Mouse (Mus musculus) lung, postnatal 25 days (tissue): ENCODE measurements around the gene Gck.
A peak's percentile ranks its signal among the peaks of the same experiment; 100 is the strongest.

Source experiments
- DNase-seq: peaks from one replicate; pipeline ENCODE4 v3.0.0; 2022; ENCODE audit warnings: low spot score

Gene Gck

DNA sequence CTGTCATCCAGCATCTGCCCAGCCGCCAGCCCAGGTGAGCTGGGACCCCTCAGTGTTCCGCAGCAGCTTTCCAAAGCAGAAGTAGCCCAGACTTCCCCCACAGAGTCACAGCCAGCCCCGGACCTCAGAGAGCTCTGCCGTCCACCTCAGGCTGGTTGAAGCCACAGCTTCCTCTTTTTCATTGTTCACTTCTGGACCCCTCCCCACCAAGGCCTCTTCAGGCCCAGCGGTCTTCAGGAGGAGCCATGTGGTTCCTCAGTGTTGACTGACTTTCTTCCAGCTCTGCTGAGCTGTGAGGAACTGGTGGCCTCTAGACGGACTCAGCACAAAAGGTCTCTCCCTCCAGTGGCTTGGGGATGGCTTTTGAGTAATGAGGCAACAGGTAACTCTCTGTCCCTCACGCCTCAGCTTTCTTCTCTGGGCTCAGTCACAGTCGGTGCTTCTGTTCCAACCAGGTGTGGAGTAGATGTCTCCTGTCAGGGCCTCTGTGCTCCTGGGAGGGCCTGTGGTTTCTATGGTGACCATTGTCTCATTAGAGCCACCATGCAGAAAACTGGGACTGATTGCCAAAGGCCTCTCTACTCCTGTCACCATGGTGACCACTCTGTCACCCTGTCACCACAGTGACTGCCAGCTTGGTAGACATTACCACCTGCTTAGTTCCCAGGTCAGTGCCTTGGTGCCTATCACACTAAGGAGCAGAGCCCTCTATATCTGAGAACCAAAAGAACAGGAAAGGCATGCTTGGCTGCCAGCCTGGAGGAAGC, at the start of gene Gck:
TSS of gene Gck (minus strand) at position 496 of the 767 bp plus-strand sequence.
- DNase-seq, result no peak

DNA sequence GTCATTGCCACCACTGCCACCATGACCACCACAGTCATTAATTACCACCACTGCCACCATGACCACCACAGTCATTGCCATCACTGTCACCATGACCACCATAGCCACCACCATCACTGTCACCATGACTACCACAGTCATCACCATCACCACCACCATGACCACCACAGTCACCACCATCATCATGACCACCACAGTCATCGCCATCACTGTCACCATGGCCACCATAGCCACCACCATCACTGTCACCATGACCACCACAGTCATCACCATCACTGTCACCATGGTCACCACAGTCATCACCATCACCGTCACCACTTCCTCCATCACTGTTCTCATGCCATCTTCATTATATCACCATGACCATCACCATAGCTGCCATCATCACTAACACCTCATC, 48.6 kb upstream of the Gck start:
- DNase-seq, result no peak

DNA sequence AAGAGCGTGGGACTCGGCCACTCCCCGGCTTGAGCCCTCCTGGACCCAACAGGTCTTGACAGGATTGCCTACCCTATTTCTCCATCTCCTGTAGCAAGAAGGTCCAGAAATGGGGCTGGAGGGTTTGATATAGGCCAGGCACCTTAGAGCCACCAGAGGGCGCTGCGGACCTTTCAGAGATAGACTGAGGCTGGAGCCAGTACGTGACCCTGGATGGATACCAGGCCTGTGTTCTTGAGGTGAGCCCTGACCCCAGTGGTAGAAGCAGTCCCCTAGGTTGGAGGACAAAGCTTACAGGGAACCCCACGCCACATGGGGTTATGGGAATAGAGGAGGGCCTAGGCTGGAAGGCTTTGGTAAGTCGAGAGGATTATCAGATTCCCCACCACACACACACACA, 46.1 kb upstream of the Gck start:
- peak; percentile 84 for DNase-seq

DNA sequence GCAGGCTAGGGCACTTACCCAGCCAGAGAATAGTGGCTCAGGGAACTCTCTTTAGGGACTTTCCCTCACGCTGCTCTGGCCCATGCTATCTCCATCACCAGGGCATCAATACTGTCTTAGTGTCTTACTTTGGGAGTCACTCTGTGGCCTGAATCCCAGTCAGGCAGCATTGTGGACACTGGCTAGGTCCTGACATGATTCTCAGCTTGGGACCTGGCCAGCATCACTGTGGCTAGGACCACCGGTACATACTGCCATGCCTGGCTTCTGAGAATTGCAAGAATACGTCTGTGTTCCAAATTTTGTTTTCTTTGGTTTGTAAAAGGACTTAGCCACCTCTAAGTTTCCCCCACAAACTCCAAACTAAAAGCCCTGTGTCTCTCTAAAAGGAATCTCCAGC, 45.0 kb upstream of the Gck start:
- no peak for DNase-seq

DNA sequence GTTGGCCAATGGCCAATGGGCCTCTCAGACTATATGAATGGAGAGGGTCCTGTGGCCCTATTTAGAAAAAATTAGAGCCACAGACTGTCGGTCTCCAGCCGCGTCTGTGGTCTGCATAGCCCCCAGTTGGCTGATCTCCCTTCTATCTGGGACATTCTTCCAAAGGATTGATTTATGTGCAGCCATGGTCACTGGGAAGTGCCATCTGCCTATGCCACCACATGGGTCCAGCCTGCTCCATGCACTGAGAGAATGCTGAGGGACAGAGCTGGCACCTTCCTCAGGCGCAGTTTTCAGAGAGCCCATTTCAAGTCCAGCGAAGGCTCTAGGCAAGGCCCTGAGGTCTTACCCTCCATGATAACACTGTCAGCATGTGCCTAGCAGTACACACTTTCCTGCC, 44.3 kb upstream of the Gck start:
- DNase-seq, result no peak

DNA sequence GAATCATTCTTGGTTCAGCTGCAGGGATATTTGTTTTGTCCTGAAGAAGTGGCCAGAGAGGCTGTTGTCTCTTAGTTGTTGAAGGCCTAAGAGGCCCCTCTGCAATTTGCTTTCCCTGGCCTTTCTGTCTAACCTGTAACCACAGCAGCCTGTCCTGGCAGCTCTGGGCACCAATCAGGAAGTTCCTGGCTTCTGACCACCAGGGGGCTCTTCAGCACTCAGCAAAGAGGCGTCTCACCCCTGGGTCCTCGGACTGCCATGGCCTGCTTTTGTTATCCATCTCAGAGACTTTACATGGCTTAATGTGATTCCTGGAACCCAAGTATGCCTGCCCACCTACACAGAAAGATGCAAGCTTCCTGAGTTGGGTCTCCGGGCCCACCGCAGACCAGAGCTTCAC, 41.0 kb upstream of the Gck start:
- DNase-seq, result peak; percentile 29

DNA sequence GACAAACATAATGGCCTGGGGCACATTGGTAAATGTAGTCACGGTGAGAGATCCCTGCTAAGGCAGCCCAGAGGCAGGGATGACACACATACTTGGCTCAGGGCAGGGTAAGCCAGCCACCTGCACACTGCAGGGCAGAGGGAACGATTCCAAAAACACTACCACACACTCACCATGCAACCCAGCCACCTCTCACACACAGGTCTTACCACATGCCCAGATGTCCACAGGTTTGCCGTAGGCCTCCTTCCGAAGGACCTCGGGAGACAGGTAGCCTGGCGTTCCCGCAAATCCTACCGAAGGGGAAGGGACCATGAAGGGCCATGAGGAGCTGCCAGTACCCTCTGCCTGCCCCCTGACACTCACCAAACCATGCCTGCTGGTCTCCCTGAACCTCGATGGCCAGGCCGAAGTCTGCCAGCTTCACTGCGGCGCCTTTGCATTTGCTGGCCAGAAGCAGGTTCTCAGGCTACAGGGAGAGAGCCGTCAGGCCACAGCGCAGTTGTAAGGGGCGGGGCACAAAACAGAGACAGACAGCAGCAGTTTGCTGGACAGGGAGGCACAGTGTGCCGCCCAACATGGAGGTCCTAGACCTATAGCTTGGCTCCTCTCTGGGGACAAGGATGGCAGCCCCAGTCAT, 40.2 kb upstream of the Gck start:
- DNase-seq, result no peak

DNA sequence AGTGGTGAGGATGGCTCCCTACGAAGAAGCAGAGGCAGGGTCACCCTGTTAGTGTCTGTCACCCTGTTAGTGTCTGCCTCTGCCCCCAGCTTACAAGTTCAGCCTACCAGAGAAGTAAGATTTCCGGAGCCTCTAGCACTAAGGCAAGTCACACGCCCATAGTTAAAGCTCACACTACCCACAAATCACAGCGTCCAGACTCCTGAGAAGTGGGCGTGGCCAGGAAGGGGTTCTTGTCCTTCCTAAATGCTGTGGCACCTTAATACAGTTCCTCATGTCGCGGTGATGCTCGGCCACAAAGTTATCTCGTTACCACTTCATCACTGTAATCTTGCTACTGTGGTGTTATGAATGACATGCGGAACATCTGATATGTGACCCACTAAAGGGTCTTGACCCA, 38.2 kb upstream of the Gck start:
- no peak for DNase-seq

DNA sequence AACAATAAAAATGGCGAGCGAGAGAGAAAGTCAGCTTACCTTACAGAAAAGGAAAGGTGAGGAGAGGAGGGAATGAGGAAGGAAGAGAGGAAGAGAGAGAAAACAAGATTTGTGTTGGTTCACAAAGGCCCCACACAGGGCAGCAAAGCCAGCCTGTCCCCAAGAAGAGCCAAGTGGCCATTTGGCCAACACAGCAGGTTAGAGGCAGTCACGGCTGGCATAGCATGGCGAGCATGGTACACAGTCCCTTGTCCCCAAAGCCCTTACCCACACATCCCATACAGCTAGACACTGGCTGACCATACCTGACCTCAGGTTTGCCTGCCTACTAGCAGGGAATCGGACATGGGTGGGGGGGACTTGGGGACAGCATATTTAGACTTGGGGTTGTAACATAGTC, 33.7 kb upstream of the Gck start:
- DNase-seq, result no peak

DNA sequence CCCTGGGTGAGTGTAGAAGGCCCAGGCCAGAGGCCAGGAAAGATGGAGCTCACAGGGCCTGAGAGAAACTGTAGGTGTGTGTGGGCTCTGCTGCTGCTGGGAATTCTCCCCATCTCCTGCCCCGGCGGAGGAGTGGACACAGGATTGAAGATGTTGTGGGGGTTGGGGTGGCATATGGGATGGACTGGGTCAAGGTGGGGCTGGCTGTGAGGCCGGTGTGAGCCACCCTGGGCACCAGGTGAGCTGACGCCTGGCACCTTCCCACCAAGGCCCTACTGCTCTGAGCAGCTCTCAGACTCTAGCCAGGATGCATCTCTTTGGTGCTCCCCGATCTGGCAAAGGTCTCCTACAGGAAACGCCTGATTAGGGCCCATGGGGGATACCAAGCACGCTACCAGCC, 31.4 kb upstream of the Gck start:
- no peak for DNase-seq

DNA sequence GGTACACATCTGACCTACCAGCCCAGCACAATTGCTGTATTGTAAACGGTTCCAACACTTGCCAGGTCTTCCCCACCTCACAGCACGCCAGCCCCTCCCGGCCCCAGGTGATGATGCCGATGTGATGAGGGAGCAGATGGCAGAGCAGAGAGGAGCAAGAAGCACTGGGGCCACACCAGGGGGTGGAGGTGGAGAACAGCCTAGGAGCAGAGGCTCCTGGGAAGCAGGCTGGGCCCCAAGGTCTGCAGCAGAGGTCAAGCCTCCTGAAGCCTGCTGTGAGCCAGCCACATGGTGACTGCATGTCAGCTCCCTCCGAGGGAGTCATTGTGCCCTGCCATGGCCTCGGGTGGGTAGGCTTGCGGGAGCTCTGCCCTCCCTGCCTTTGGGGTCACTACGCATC, 30.7 kb upstream of the Gck start:
- no peak for DNase-seq

DNA sequence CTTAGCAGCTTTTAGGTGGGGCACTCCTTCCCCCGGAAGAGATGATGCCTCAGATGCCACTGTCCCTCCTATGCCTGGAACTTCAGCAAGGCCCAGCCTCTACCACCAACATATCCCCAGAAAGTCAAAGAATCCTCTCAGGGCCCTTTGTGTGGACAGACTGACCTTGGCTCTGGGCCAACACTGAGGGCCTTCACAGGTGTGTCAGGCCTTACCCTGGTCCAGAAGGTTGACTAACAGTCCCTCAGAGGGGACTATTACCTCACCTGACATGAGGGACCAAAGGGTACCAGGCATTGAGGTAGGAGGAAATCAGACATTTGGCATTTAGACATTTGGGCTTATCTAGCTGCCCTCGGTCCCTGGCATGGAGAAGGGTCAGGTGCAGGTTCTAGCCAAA, 30.2 kb upstream of the Gck start:
- no peak for DNase-seq

DNA sequence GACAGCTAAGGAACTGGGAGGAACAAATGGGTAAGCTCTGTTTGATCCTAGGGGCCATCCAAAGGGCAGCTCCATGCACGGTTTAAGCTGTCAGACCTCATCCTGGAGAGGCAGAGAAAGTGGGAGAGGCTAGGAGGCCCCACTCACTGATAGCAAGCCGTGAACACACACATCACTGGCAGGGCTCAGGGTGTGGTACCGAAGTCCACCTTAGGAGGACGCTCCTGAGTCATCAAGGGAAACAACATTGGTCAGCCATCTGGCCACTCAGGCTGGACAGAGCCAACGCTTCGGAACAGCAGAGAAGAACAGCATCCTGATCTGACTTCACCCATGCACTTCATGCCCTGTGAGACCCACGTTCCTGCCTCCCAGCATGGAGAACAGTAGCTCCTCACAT, 29.2 kb upstream of the Gck start:
- DNase-seq, result no peak

DNA sequence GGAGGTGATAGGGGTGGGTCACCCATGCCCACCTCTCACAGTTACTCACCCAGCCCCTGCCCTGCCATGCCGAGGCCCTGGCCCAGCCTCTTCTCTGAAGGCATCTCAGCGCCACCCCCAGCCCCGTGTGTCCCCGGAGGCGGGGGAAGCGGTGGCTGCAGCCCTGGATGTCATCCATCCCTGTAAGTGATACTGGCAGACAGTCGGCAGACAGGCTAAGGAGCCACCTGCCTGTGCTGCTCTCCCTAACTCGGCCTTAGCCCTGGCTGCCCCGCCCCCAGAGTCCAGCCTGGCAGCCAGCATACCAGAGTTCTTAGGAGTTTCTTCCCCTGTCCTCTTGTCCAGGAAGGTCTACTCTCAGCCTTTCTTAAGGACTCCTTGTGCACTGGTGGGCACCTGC, 26.2 kb upstream of the Gck start:
- DNase-seq, result no peak

DNA sequence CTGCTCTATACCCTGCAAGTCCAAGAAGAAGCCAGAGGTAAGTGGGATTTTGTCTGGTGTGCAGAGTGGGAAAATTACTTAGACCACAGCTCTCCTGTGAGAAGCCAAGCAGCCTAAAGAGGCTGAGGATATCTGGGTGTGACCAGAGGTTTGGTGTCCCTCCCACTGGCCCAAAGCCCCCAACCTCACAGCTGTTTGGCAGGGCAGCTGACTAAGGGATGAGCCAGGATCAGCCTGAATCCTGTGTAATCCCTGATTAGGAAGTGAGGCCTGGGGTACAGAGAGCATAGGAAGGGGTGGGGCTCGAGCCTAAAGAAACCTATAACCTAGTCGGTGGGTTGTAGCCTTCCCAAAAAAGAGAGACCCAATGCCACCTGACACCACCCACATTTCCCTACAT, 25.2 kb upstream of the Gck start:
- DNase-seq, result no peak

DNA sequence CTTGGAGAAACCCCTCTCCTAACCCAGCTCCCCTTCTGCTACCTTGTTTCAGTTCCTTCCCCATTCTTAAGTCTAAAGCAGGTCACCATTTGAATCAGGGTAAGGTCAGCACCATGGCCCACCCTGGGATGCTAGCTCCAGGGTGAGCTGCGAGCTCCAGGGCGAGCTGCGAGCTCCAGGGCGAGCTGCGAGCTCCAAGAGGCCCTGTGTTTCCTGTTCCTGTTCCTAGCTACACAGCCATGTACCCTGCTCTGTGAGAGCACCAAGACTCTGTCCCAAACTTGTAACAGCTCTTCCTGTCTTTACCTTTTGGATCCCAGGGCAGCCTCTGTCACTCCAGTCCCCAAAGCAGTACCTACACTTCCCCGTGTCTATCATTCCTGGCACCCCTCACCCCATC, 24.2 kb upstream of the Gck start:
- DNase-seq, result no peak

DNA sequence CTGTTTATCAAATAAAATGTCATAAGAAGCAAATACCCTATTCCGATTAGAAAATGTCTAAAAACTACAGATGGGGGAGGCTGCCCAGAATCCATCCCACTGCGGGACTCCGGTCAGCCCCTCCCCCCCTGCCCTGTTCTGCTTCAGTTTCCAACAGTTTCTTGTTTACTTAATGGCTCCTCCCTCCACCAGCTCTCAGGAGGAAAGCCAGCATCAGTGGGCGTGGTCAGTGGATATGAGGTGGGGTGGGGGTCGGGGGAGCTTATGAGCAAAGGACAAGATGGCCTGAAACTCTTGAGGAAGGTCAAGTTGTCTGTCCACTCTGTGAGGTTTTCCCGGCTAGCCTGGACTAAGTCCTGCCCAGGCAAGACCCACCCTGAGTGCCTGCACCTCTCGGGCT, 23.3 kb upstream of the Gck start:
- no peak for DNase-seq

DNA sequence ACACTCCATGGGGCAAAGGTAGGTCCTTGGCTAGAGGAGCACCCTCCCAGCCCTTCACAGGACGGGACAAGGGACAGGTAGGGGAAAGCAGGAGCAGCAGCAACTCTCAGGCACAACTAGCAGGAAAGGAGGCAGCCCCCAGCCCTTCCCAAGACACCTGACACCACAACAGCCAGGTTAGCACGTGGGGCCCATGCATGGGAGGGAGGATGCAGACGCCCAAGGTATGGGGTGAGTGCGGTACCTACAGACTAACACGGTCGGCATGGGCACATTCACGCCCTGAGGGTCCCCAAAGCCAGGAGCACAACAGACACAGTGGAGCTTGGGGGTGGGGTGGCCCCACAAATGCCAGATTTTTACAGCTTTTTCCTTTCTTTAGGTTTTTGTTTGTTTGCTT, 21.3 kb upstream of the Gck start:
- DNase-seq, result no peak

DNA sequence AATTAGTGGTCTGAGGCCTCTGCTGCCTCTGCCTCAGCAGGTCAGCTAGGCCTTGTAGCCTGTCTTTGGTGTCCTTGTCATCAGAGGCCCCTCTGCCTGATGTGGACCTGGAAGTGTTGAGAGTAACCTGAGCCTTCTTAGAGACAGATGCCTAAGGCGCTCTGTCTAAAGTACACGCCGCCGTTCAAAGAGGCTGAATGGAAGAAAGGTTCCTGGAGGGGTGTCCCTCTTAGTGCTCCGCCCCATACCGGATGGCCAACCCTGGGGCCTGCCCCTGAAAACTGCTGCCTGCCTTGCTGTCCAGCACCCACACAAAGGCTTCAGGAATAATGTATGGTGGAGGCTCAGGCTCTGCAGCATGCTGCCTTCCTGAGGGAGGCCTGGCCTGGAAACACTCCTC, 18.3 kb upstream of the Gck start:
- DNase-seq, result no peak

DNA sequence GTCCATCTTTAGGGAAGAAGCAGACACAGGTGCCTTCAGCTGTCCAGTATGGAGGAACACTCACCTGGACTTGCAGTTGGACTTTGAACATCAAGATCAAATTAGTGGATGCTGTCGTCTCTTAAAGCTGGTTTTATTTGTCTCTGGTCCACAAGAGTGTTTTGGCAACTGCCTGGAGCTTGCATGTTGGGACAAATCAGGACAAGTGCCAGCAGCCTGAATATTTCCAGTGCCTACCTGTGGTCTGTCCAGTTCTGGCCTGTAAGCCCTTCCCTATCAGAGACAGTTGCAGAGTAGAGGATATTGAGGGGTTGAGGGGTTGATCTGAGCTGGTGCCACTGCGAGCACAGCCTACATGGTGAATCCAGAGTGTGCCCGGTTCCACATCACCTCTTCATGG, 16.9 kb upstream of the Gck start:
- no peak for DNase-seq

DNA sequence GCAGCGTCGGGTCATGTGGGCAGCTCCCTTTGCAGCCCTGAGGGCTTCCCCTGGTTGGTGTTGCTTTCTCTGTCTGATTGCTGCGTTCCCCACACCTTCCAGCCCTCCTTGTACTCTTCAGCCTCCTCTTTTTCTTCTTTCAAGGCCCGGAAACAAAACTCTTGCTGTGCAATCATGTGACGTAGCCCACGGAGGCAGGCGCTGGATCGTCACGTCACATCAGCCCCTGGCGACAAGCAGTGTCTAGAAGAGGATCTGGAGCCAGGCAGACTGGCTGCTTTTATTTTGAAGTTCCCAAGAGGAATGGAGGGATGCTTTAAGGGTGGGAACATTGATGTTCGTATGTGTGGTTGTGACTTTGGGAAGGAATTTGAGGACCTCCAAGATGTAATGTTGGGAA, 16.0 kb upstream of the Gck start:
- DNase-seq, result no peak

DNA sequence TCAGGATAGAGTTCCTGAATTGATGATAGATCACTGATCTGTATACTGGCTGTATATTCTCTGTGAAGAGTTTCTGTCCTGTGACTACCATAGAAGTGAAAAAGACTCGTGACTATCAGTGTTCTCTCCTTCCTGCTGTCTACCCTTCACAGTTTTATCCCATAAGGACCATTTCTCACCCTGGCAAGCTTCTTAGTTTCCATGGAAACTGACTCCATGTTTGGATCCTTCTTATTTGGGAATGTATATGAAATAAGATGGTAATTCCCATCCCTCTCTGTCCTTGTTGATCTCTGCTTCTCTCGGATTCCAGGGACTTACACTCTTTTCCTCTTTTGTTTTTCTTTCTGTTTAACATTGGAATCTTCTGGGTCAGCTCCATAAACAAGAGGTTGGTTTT, 10.2 kb upstream of the Gck start:
- no peak for DNase-seq

DNA sequence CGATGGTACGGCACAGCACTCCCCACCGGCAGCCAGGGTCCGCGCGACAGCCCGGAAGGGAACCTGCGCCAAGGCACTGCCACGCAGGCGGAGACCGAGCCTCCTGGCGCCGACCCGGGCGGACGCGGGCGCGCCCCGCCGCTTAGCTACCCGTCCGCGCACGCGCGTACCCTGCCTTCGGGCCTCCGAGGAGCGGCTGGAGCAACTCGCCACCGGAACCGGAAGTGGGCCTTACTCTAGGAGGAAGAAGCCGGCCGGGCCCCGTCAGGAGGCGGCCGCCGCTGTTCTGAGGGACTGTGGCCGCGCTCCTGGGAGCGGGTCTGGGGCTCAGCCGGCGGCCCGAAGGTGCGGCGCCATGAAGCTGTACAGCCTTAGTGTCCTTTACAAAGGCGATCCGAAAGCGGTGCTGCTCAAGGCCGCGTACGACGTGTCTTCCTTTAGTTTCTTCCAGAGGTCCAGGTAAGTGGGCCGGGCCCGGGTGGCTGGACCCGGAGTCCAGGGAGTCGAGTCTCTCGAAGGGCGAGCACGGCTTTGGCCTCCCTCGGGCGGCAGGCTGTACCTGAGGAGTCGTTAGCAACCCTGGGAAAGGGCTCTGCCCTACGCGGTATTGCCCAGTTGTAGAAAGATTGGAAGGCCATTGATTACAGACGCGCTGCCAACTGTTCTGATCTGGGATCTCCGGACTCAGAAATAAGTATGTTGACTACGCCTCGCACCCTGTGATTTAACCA, 5.8 kb upstream of the Gck start, which contains the start of gene Ykt6:
TSS of gene Ykt6 (plus strand) at position 148 of the 731 bp plus-strand sequence.
- DNase-seq, result peak; percentile 97
